Mouse (Mus musculus) cortical plate, adult 2 months (tissue): ENCODE data around the gene Uqcrq. TPM values are rescaled to one million over a fixed set of nuclear protein-coding genes. Genes with fewer than 3 reads are reported as not detected.

Experiments used
- H3K27ac ChIP-seq: fragments of 200-500 bp; 2 replicates; pipeline ENCODE4 v1.5.1; 2012; ENCODE audit warnings: low read length, control low read depth, inconsistent platforms; ENCODE audit not compliant: insufficient read depth
- H3K4me1 ChIP-seq: fragments of 200-500 bp; 2 replicates; pipeline ENCODE4 v1.6.1; 2011; ENCODE audit warnings: low read length; ENCODE audit not compliant: control insufficient read depth, insufficient read depth
- H3K4me3 ChIP-seq: fragments of 200-500 bp; 2 replicates; pipeline ENCODE4 v1.5.1; 2011; ENCODE audit warnings: mild to moderate bottlenecking, low read length, control low read depth; ENCODE audit not compliant: insufficient read depth
- CTCF ChIP-seq: fragments of 200-500 bp; IDR thresholded peaks from 2 replicates; pipeline ENCODE4 v1.5.1; 2011; ENCODE audit warnings: mild to moderate bottlenecking, control low read depth, low read length; ENCODE audit not compliant: insufficient read depth; ENCODE audit errors: extremely low read depth
- POLR2A ChIP-seq: fragments of 200-500 bp; IDR thresholded peaks from 2 replicates; pipeline ENCODE4 v1.6.1; 2011; ENCODE audit warnings: mild to moderate bottlenecking, low read length, control low read depth; ENCODE audit not compliant: insufficient read depth; ENCODE audit errors: extremely low read depth
- polyA plus RNA-seq: library from polyadenylated mRNA; depleted of rRNA; stranded (reverse); fragments of >200 nt; gene quantifications from 2 replicates; pipeline ENCODE4 v1.2.3, GENCODE M21; 2012; rRNA removed

Uqcrq gene
- polyA plus RNA-seq, 1 experiment = 414 TPM

DNA sequence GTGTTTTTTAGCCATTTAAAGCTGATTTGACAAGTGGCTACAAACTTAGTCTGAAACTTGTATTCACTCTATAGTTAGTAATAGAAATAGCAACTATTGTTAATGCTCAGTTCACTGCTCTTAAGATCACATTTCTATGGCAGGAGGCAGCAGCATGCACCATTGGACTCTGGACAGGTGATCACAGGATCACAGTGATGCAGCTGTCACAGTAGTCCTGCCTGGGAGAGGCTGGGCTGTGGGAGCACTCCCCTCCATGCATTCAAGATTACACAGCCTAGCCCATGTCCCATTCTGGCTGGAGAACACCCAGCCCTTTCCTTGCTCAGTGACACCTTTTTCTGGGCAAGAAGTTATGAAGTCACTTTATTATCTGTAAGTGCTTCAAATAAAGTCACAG lies 12.6 kb downstream of the Uqcrq start:
- no peak overlapping the region for H3K27ac ChIP-seq
- no peak for TF ChIP-seq CTCF
- no peak for TF ChIP-seq POLR2A
- no peak overlapping the region for H3K4me3 ChIP-seq
- no peaks in the 10 kb centered on the region for H3K4me1 ChIP-seq

DNA sequence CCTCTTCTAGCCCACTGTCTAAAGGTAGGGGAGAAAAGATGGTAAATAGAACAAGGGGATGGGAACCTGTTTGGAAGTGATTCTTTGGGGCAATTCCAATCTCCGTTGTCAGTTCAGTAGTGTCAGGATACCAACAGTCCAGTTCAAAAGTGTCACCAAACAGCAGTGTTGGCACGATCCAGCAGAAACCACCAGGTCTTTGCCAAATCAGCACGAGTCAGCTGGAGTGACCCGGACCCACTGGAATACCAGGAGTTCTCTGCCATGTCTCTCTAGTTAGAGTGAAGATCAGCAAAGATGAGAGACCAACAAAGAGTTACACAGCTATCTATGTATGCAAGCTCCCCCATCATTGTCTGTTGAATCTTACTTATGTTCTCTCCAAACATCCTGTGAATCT lies 16.8 kb downstream of the Uqcrq start:
- Histone ChIP-seq H3K27ac (no peak overlapping the region), H3K4me1 (no peaks in the 10 kb centered on the region), H3K4me3 (no peak overlapping the region)
- TF ChIP-seq POLR2A (no peak), CTCF (no peak)

DNA sequence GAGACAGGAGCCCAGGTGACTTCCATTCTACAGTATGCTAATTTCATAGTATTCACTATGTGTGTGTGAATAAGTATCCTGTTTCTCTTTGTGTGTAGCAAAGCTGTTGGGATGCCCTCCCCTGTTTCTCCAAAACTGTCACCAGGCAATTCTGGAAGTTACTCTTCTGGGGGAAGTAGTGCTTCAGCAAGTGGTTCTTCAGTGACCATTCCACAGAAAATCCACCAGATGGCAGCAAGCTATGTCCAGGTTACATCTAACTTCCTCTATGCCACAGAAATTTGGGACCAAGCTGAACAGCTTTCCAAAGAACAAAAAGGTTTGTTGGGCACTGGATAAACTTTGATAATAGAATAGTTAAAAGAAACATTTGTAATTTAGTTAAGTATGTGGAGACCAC lies 18.9 kb downstream of the Uqcrq start:
- Histone ChIP-seq H3K4me1 (no peaks in the 10 kb centered on the region), H3K27ac (no peak overlapping the region), H3K4me3 (no peak overlapping the region)
- TF ChIP-seq POLR2A (no peak), CTCF (peak; percentile 54; the same call in 1 of the 2 replicates)

DNA sequence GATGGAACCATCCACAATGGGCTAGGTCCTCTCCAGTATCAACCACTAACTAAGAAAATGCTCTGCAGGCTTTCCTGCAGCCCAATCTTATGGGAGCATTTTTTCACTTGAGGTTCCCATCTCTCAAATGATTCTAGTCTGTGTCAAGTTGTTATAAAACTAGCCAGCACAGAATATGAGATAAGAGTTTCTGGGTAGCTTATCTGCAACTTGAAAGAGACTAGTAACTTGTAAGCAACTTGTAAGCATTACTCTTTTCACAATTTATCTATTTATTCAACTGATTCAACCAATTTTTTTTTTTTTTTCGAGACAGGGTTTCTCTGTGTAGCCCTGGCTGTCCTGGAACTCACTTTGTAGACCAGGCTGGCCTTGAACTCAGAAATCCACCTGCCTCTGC lies 27.0 kb downstream of the Uqcrq start:
- H3K27ac ChIP-seq = no peak overlapping the region
- H3K4me3 ChIP-seq = no peak overlapping the region
- no peaks in the 10 kb centered on the region for H3K4me1 ChIP-seq
- TF ChIP-seq CTCF (no peak), POLR2A (no peak)

DNA sequence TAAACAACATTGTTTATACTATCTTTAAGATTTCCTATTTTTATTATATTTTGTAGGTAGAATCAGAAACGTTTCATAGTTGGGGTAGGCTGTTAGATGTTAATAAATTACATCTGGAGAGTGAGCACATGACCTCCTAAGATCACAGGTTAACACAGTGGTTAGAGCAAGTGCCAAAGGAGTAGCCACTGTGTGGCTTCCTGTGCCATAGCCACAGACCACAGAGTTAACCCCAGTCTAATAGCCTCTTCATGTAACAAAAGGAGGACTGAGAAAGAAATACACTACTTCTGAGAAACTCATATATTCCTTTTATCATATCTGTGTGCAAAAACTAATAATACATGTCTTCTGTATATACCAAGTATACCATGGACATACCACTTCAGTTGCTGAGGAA lies 36.8 kb downstream of the Uqcrq start:
- no peaks in the 10 kb centered on the region for H3K4me1 ChIP-seq
- H3K27ac ChIP-seq = no peak overlapping the region
- H3K4me3 ChIP-seq = no peak overlapping the region
- TF ChIP-seq CTCF (no peak), POLR2A (no peak)

DNA sequence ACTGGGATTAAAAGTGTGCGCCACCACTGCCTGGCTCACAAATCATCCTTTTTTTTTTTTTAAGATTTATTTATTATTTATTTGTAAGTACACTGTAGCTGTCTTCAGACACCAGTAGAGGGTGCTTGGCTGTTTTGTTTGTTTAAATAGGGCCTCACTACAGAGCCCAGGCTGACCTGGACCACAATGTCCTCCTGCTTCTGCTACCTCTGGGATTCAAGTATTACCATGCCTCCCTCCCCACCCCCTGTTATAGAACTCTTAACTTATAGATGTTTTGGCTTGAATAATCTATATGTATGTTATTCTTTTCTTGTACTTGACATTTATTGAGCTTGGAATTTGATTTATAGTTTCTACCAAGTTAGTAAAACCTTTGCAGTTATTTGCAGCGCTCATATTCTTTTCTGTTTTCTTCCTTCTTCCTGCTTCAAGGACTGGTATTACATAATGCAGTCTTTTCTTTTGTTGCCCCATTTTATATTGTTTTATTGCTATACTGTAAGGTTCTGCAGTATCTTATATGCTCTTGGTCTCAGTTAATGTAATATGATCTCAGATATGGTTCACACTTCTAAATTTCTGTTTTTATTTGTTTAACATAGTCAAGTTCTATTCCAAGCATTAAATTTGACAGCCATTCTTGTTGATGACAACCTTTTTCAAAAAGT lies 46.7 kb downstream of the Uqcrq start:
- no peak overlapping the region for H3K4me3 ChIP-seq
- H3K27ac ChIP-seq = no peak overlapping the region
- H3K4me1 ChIP-seq = no peaks in the 10 kb centered on the region; the same call in none of the 2 replicates
- TF ChIP-seq CTCF = no peak
- no peak for TF ChIP-seq POLR2A

DNA sequence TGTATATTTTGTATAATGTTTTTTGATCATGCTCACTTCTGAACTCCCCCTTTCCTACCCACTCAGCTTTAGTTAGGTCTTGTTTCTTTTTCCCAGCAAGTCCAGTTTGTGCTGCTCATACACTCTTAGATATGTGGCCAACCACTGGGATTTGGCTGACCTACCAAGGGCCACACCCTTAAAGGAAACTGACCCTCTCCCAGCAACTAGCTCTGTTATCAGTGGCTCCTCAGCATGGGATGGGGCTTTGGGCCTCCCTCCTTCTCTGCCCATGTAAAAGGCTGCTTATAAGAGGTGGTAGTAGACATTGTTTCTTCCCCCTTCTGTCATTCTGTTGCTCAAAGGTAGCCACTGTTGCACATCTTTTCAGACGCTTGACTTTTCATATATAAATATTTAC lies 51.7 kb downstream of the Uqcrq start:
- no peak for TF ChIP-seq POLR2A
- TF ChIP-seq CTCF = no peak
- Histone ChIP-seq H3K4me1 (no peaks in the 10 kb centered on the region; the same call in none of the 2 replicates), H3K27ac (no peak overlapping the region), H3K4me3 (no peak overlapping the region)

Other genes with a start within 250 kb of the Uqcrq start
- gene Hspa4, start 130.4 kb downstream of the Uqcrq start, polyA plus RNA-seq = 75.5 and 80.3 TPM in 2 replicates
- gene Zcchc10, start 106.2 kb downstream of the Uqcrq start, polyA plus RNA-seq = 11.0 and 11.2 TPM in 2 replicates
- 38.5 and 38.6 TPM in 2 replicates for gene Aff4, start 80.0 kb downstream of the Uqcrq start, polyA plus RNA-seq
- gene Leap2, start 7.7 kb downstream of the Uqcrq start, polyA plus RNA-seq = not detected in 2 replicates
- 2.2 and 2.3 TPM in 2 replicates for gene Gdf9, start 192 bp upstream of the Uqcrq start, polyA plus RNA-seq
- gene Gm10447, start 26.3 kb upstream of the Uqcrq start, polyA plus RNA-seq = 0.04 and 0.10 TPM in 2 replicates
- 6.5 and 6.8 TPM in 2 replicates for gene Shroom1, start 26.4 kb upstream of the Uqcrq start, polyA plus RNA-seq
- not detected in 2 replicates for gene Gm9837, start 39.6 kb upstream of the Uqcrq start, polyA plus RNA-seq
- gene Gm9945, start 49.3 kb upstream of the Uqcrq start, polyA plus RNA-seq = 0.48 and 0.81 TPM in 2 replicates
- gene Sowaha, start 49.4 kb upstream of the Uqcrq start, polyA plus RNA-seq = 54.0 and 56.1 TPM in 2 replicates
- 379 TPM in 2 replicates for gene Sept8, start 88.4 kb upstream of the Uqcrq start, polyA plus RNA-seq
- 98.7 and 107 TPM in 2 replicates for gene Kif3a, start 136.5 kb upstream of the Uqcrq start, polyA plus RNA-seq
- not detected in 2 replicates for gene Il4, start 187.8 kb upstream of the Uqcrq start, polyA plus RNA-seq
- gene Il13, start 203.9 kb upstream of the Uqcrq start, polyA plus RNA-seq = not detected in 2 replicates